Mouse (Mus musculus): ENCODE results near the gene Gm30083.
A peak's percentile ranks its signal among the peaks of the same experiment; 100 is the strongest.

The Gm30083 gene

GRCm38 (mm10) chr14:33959341-33959740 lies 55.6 kb downstream of the Gm30083 start:
- DNase-seq (ENCODE audit: low spot score in 2 of 2), result peak; percentile 26 to 50

GRCm38 (mm10) chr14:33958841-33959240 lies 56.1 kb downstream of the Gm30083 start:
- no peak for DNase-seq (ENCODE audit: low spot score in 2 of 2)

GRCm38 (mm10) chr14:33958186-33958585 lies 56.8 kb downstream of the Gm30083 start:
- DNase-seq (ENCODE audit: low spot score in 2 of 2), result no peak

GRCm38 (mm10) chr14:33956055-33956454 lies 58.9 kb downstream of the Gm30083 start:
- DNase-seq (ENCODE audit: low spot score in 2 of 2), result no peak

DNA sequence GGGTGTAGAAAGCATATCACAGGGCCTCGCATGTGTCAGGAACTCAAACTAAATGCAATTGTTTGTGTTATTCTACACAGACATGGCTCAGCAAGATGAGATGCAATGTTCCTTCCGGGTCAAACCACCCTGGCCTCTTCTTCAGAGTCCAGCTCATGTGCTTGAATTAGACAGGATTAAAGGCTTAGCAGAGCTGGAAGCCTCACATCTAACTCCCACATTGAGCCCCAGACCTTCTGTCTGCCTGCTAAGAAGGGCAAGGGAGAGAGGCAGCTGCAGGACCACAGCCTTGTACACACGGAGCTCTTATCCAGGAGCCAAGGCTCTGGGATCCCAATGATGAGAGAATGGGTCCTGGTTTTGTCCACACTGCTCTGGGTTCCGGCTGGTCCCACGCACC lies 61.2 kb downstream of the Gm30083 start, which contains the start of gene Rbp3:
Gene Rbp3 (plus strand): TSS at position 243 of the 400 bp plus-strand sequence.
- DNase-seq (ENCODE audit: low spot score in 2 of 2), result no peak

DNA sequence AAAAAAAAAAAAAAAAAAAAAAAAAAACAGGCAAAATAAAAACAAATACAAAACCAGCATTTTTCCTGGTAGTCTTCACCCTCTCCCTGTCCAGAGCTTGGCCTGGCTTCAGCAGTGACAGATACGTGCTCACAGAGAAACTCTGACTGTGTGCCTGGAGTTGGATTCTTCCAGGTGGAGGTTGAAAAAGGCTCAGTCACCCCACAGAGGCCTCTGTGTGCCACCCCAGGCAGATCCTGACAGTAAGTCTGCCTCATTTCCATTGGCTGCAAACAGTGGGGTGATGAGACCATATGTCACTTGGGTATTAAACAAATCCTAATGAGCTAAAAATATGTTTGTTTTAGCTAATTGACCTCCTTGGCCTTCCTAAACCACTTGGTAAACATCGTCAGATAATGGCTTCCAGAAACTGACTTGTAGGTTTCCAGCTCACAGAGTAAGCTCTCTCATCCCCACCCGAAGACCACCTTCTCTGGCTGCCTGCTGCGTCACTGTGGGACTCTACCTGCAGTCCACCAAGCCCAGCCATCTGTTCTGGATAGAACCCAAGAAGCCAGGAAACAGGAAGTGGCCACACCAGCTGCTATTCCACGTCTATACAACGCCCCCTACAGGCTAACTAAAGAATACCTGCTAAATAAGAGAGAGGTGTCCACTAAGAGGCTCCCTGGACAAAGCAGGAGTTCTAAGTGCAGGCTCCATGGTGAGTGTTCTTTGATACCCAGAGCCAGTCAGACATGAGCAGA lies 62.6 kb downstream of the Gm30083 start:
- DNase-seq (ENCODE audit: low spot score in 2 of 2), result no peak

- DNase-seq (ENCODE audit: low spot score in 2 of 2), result no peak
Measured at GRCm38 (mm10) chr14:33946125-33946524, 68.9 kb downstream of the Gm30083 start.

- no peak for DNase-seq (ENCODE audit: low spot score in 2 of 2)
Measured at GRCm38 (mm10) chr14:33942222-33942621, 72.8 kb downstream of the Gm30083 start.

DNA sequence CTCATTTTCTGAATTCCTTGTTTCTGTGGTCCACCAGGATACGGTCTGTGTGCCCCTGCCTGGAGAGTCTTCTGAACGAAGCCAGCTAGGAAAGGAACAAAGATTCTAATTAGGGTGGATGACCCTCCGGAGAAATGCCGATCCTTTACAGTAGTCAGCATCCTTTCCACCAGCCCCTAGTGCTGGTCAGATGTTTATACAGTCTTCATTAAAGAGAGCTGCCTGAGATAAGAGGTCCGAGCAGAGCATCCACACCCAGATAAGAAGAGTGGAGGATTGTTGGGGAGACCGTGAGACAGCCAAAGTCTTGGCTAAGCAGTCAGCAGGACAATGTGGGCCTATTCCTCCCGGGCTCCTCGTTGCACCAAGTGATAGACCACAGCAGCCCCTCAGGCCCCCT lies 74.2 kb downstream of the Gm30083 start, which contains the start of gene Gdf2:
Gene Gdf2 (plus strand): TSS at position 301 of the 400 bp plus-strand sequence.
- no peak for DNase-seq (ENCODE audit: low spot score in 2 of 2)

DNA sequence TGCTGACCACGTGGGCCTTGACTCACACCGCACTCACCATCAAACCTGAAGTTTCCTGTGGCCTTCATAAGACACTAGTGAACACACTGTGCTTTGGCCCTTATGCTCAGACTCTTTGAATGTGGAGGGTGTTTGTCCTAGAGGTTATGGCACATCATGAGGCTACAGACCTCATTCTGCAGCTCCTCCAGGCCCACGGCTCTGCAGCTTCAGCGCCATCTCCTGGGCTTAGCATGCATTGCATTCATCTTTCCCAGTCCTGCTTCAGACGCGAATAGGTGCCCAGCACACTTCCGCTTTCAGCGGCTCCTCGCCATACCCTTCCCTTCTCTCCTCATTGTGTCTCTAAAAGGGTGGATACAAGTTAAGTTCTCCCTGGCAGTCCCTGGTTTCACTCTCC lies 75.9 kb downstream of the Gm30083 start:
- peak; percentile 33 to 52 for DNase-seq (ENCODE audit: low spot score in 2 of 2)

All from urinary bladder, postnatal 36 days (tissue).